Mouse (Mus musculus) hindbrain, embryonic 15.5 days (tissue): Measurements from ENCODE around the gene Plxna4. TPM values are rescaled to one million over a fixed set of nuclear protein-coding genes. Genes with fewer than 3 reads are reported as not detected.
A peak's percentile ranks its signal among the peaks of the same experiment; 100 is the strongest.

Source experiments
- ATAC-seq: fragments of 200-750 bp; cut with Nextera tagmentation; 2 replicates; pipeline ENCODE4 v1.8.0; 2017; ENCODE audit warnings: low read depth, moderate number of reproducible peaks, moderate TSS enrichment; ENCODE audit not compliant: low FRiP score
- H3K27ac ChIP-seq: fragments of 300-500 bp; sonication (generic); replicated peaks from 2 replicates; pipeline ENCODE4 v1.5.1; 2015; ENCODE audit warnings: mild to moderate bottlenecking, inconsistent platforms
- H3K27me3 ChIP-seq: fragments of 300-500 bp; sonication (generic); 2 replicates; pipeline ENCODE4 v1.6.1; 2015; ENCODE audit warnings: control low read depth, inconsistent platforms
- H3K36me3 ChIP-seq: fragments of 300-500 bp; sonication (generic); 2 replicates; pipeline ENCODE4 v1.6.1; 2015; ENCODE audit warnings: control low read depth, inconsistent platforms
- H3K4me1 ChIP-seq: fragments of 300-500 bp; sonication (generic); replicated peaks from 2 replicates; pipeline ENCODE4 v1.6.1; 2015; ENCODE audit warnings: control low read depth, inconsistent platforms
- H3K4me2 ChIP-seq: fragments of 300-500 bp; sonication (generic); 2 replicates; pipeline ENCODE4 v1.6.1; 2015; ENCODE audit warnings: moderate library complexity, mild to moderate bottlenecking, inconsistent platforms
- H3K4me3 ChIP-seq: fragments of 300-500 bp; sonication (generic); 2 replicates; pipeline ENCODE4 v1.5.1; 2015; ENCODE audit warnings: mild to moderate bottlenecking, inconsistent platforms
- H3K9ac ChIP-seq: fragments of 300-500 bp; sonication (generic); 2 replicates; pipeline ENCODE4 v1.6.1; 2015; ENCODE audit warnings: inconsistent platforms
- H3K9me3 ChIP-seq: fragments of 300-500 bp; sonication (generic); 2 replicates; pipeline ENCODE4 v1.6.1; 2016; ENCODE audit warnings: control low read depth, inconsistent platforms
- WGBS: fragments of 180-500 bp; shearing (Covaris S2); methylation state at CpG from one replicate; pipeline ENCODE4 v1.1.7; 2015; 5-methylcytosine and 5-hydroxymethylcytosine counted together
- polyA plus RNA-seq: library from polyadenylated mRNA; unstranded; fragments of >200 nt; fragmentation: Nextera tagmentation; extraction: Ambion mirVana; gene quantifications from 2 replicates; pipeline ENCODE4 v1.2.1, GENCODE M21; 2015

Gene Plxna4
- polyA plus RNA-seq, 1 experiment from 2014 or later = 17.1 TPM

DNA sequence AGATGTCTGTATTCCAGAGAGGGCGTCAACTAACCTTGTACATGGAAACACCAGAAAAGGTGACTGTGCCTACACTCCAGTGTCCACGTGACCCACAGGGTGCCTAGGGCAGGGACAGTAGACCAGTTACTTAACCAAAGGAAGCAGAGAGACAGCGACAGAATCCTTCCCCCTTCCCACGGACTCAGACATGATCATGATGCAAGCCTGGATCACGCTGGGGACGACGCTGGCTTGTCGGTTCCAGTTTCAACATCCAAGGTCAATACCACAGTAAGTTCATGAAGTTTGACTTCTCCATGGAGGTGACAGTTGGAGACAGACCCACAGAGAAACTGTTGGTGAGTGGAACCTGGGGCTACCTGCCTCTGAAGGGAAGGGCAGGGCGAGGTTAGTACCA is 192.6 kb downstream of the Plxna4 start:
- Histone ChIP-seq H3K4me1 (peaks cover 31% of the 10 kb centered on the region), H3K4me2 (no peak overlapping the region), H3K36me3 (no peaks in the 10 kb centered on the region), H3K4me3 (no peak overlapping the region), H3K27ac (no peak overlapping the region), H3K27me3 (no peaks in the 10 kb centered on the region), H3K9me3 (no peaks in the 10 kb centered on the region), H3K9ac (no peak overlapping the region)
- no peak for ATAC-seq
- WGBS = 95% methylated on average over 9 of the region's 9 CpGs

DNA sequence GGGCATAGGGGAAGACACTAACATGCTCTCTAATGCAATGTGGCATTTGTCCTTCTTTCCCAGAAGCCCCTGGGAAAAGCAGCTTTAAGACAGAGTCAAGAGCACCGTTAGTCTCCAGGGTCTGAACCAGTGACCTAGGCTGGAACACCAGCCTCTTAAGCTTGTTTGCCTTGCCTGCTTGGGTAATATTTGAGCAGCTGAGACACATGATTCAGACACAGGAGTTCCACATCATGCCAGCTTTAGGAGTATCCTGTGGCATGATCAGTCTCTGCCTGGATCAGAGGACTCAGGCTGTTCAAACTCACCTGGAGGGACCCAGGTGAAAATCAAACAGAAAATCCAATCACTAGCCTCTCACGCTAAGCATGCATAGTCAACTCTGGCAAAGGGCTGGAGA is 195.7 kb downstream of the Plxna4 start:
- Histone ChIP-seq H3K27ac (no peak overlapping the region), H3K4me3 (no peak overlapping the region), H3K9me3 (no peaks in the 10 kb centered on the region), H3K4me2 (no peak overlapping the region), H3K36me3 (no peaks in the 10 kb centered on the region), H3K27me3 (no peaks in the 10 kb centered on the region), H3K9ac (no peak overlapping the region), H3K4me1 (peaks cover 25% of the 10 kb centered on the region)
- WGBS = 77% methylated on average over 2 of the region's 2 CpGs
- ATAC-seq = no peak

DNA sequence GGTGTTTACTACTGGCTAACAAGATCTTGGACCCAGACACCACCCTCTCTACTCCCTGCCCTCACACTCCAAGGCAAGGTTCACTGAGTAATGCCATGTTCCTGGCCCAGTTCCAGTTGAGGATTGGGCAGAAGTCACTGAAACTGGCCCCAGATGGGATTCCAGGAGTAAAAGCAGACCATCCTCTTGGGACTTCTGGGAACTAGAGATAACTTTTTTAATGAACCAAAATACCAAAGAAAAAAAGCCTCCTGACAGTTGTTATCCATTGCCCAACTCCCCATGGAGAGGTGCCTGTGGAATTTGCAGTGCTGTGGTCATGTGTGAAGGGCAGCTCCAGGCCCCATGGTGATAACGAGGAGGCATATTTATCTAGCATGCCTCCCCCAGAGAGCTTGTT is 199.7 kb downstream of the Plxna4 start:
- no peak for ATAC-seq
- no peak overlapping the region for H3K4me3 ChIP-seq
- WGBS = 67% methylated on average over 1 of the region's 1 CpGs
- H3K9ac ChIP-seq = no peak overlapping the region
- H3K4me2 ChIP-seq = no peak overlapping the region
- H3K4me1 ChIP-seq = peaks cover 24% of the 10 kb centered on the region
- no peaks in the 10 kb centered on the region for H3K27me3 ChIP-seq
- H3K27ac ChIP-seq = no peak overlapping the region
- no peaks in the 10 kb centered on the region for H3K9me3 ChIP-seq
- no peaks in the 10 kb centered on the region for H3K36me3 ChIP-seq

DNA sequence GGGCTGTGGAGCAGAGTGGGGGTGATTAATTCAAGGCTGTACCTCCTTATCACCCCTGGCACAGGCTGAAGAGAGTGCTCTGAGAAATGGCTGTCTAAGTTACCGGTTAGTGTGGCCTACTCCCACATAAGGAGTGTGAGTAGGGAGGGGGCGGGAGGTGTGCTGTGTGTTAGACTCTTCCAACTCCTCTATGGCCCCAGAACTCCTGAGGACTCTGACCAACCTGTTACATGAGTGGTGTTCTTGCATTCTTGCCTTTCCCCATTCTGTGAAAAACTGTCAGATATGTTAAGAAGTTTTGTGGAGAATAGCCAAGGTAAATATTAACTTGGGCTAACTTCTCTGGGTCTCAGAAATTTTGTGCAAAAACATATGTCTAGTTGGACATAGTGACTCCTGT is 201.1 kb downstream of the Plxna4 start:
- no peak overlapping the region for H3K27ac ChIP-seq
- no peak overlapping the region for H3K4me3 ChIP-seq
- H3K9ac ChIP-seq = no peak overlapping the region
- H3K4me2 ChIP-seq = no peak overlapping the region
- no peaks in the 10 kb centered on the region for H3K9me3 ChIP-seq
- ATAC-seq = no peak
- peaks cover 20% of the 10 kb centered on the region for H3K4me1 ChIP-seq
- no peaks in the 10 kb centered on the region for H3K36me3 ChIP-seq
- WGBS = 88% methylated on average over 2 of the region's 2 CpGs
- H3K27me3 ChIP-seq = no peaks in the 10 kb centered on the region

DNA sequence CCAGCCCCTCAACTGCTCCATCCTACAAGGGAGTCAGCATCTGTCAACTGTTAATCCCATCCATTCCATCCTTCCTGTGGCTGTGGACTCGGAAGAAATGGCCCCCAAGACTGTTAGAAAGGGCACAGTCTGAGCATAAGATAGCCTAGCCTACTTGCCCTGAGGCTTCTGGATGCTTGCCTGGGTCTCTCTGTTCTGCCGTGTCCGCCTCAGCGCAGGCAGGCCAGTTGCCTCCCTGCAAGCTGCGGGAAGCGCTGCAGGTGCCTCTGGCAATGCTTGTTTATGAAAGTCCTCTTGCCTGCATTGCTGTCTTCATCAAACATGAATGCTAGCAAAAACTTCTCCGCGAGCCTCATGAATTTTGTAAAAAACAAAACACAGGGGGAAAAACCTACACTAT is 203.1 kb downstream of the Plxna4 start:
- Histone ChIP-seq H3K4me2 (no peak overlapping the region), H3K27ac (no peak overlapping the region), H3K9ac (no peak overlapping the region), H3K27me3 (no peaks in the 10 kb centered on the region), H3K4me1 (peaks cover 24% of the 10 kb centered on the region), H3K9me3 (no peaks in the 10 kb centered on the region), H3K4me3 (no peak overlapping the region), H3K36me3 (no peaks in the 10 kb centered on the region)
- no peak for ATAC-seq
- WGBS = 50% methylated on average over 8 of the region's 8 CpGs

DNA sequence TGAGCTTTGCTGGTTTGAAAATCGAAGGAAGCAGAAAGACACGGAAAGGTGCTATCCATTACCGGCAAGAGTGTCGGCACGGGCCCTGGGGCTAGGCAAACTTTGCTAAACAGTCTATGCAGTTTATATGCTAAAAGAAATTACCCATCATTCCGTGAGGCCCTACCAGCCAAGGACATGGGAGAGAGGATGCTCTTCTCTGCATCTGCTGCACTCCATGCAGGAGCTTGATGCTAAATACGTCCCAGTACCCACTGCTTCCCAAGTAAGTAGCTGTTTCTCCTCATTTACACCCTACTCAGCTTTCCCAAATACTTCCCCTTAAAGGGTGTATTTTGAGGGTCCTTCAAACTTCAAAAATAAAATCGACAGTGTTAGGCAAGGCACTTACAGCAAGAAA is 203.6 kb downstream of the Plxna4 start:
- Histone ChIP-seq H3K27me3 (no peaks in the 10 kb centered on the region), H3K4me1 (peaks cover 24% of the 10 kb centered on the region), H3K36me3 (no peaks in the 10 kb centered on the region), H3K4me3 (no peak overlapping the region), H3K27ac (no peak overlapping the region), H3K9ac (no peak overlapping the region), H3K9me3 (no peaks in the 10 kb centered on the region), H3K4me2 (no peak overlapping the region)
- WGBS = 76% methylated on average over 8 of the region's 8 CpGs
- no peak for ATAC-seq

DNA sequence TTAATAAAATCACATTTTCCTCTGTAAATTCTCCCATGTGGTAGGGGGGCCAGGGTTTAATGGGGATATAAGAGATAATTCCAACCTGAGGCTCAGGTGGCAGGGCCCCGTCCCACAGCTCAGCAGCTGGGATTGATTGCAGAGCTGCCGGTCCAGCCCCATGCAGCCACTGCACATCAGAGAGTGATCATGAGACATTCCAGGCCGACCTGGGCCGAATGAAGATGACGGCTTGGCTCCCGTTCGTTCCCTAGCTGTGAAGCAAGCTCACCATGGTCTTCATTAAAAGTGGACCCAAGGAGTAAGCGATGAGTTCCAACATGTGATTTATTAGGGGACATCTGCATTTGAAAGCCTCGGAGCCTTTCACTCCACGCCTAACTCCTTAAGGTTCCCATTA is 206.5 kb downstream of the Plxna4 start:
- H3K4me1 ChIP-seq = peaks cover 43% of the 10 kb centered on the region
- no peak overlapping the region for H3K4me2 ChIP-seq
- H3K36me3 ChIP-seq = no peaks in the 10 kb centered on the region
- ATAC-seq = no peak
- H3K9me3 ChIP-seq = no peaks in the 10 kb centered on the region
- H3K27me3 ChIP-seq = no peaks in the 10 kb centered on the region
- no peak overlapping the region for H3K9ac ChIP-seq
- H3K27ac ChIP-seq = no peak overlapping the region
- no peak overlapping the region for H3K4me3 ChIP-seq
- WGBS = 38% methylated on average over 10 of the region's 10 CpGs

DNA sequence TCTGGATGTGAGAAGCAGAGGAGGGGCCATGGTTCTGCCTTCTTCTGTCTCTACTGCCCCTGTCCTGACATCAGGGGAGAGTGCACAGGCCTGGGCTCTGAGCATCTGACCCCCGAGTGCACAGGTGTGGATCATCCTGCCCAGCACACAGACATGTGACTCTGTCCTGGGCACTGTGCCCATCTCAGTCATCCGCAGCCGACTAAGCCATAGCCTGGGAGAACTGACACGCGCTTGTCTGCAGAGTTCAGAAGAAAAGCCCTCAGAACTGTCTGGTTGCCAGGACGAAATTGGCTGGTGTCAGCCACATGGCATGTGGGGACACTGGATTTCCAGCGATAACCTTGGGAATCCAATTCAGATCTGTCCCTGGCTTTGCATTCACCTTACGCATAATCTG is 210.8 kb downstream of the Plxna4 start:
- peaks cover 28% of the 10 kb centered on the region for H3K4me1 ChIP-seq
- no peaks in the 10 kb centered on the region for H3K27me3 ChIP-seq
- WGBS = 44% methylated on average over 8 of the region's 8 CpGs
- H3K27ac ChIP-seq = peak overlapping the region; percentile 12; the same call in 1 of the 2 replicates
- peak; percentile 55; the same call in 1 of the 2 replicates for ATAC-seq
- H3K36me3 ChIP-seq = no peaks in the 10 kb centered on the region
- H3K4me2 ChIP-seq = 0 out of 2 replicates have a peak overlapping the region, but pooled peaks have one; percentile 10
- H3K9me3 ChIP-seq = no peaks in the 10 kb centered on the region
- no peak overlapping the region for H3K9ac ChIP-seq
- H3K4me3 ChIP-seq = no peak overlapping the region

DNA sequence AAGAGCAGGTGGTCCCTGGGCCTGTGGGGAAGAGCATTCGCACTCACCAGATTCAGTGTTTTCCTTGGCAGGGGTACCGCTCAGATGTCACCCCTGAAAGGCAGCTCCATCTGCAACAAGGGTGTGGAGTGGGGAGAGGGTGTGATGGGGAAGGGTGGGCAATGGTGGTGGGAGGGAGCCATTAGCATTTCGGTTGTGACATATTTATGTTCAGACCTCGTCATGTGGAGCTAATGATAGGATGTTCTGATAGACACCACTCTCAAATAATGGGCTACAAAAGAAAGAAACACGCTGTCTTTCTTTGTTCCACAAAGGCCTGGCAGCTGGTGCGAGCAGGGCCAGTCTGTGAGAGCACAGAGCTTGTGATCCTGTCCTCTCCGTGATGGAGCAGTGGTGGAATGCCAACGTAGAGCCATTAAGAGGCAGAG is 214.0 kb downstream of the Plxna4 start:
- Histone ChIP-seq H3K27me3 (no peaks in the 10 kb centered on the region), H3K27ac (no peak overlapping the region), H3K4me2 (no peak overlapping the region), H3K4me3 (no peak overlapping the region), H3K9ac (no peak overlapping the region), H3K36me3 (no peaks in the 10 kb centered on the region), H3K9me3 (no peaks in the 10 kb centered on the region), H3K4me1 (peaks cover 27% of the 10 kb centered on the region)
- WGBS = 66% methylated on average over 8 of the region's 8 CpGs
- peak; percentile 27; the same call in 1 of the 2 replicates for ATAC-seq

DNA sequence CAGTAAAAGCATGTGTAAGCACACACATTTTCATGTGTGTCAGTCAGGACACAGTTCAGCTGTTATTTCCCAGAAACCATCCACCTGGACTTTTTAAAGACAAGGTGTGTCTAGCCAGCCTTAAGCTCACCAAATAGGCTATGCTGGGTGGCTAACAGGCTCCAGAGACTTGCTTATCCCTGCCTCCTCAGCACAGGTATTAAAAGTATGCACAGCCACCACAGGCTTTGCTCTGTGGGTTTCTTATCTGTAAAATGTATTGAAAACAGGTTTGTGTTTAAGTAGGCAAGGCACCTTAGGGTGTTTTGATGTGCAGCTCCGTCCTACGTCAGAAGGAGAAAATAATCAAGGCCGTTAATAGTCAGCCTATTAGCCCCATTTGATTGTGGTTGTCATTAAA is 218.9 kb downstream of the Plxna4 start:
- H3K27ac ChIP-seq = no peak overlapping the region
- no peak for ATAC-seq
- H3K4me3 ChIP-seq = no peak overlapping the region
- 68% methylated on average over 3 of the region's 3 CpGs for whole genome bisulfite sequencing
- no peaks in the 10 kb centered on the region for H3K27me3 ChIP-seq
- no peak overlapping the region for H3K4me2 ChIP-seq
- peaks cover 18% of the 10 kb centered on the region; the same call in 1 of the 2 replicates for H3K4me1 ChIP-seq
- no peak overlapping the region for H3K9ac ChIP-seq
- no peaks in the 10 kb centered on the region for H3K36me3 ChIP-seq
- H3K9me3 ChIP-seq = no peaks in the 10 kb centered on the region

DNA sequence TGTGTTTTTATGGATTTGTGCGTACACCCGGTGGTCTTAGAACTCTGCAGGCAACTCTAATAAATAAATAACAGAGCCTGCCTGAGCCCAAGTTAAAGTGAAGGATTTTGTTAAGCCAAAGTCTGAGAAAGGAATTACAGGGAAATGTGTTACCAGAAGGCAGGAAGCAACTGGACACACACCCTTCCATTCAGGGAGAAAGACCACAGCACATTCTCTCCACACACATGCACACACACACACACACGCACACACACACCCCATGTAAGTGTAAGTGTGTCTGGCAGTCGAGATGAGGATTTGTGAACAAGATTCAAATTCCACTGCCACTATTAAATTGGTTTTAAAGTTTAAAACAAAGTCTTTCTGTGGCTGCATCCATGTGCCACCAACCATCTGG is 219.6 kb downstream of the Plxna4 start:
- Histone ChIP-seq H3K36me3 (no peaks in the 10 kb centered on the region), H3K4me2 (no peak overlapping the region), H3K9me3 (no peaks in the 10 kb centered on the region), H3K9ac (no peak overlapping the region), H3K4me3 (no peak overlapping the region), H3K27me3 (no peaks in the 10 kb centered on the region), H3K4me1 (peaks cover 18% of the 10 kb centered on the region; the same call in 1 of the 2 replicates), H3K27ac (no peak overlapping the region)
- 63% methylated on average over 4 of the region's 4 CpGs for WGBS
- no peak for ATAC-seq

DNA sequence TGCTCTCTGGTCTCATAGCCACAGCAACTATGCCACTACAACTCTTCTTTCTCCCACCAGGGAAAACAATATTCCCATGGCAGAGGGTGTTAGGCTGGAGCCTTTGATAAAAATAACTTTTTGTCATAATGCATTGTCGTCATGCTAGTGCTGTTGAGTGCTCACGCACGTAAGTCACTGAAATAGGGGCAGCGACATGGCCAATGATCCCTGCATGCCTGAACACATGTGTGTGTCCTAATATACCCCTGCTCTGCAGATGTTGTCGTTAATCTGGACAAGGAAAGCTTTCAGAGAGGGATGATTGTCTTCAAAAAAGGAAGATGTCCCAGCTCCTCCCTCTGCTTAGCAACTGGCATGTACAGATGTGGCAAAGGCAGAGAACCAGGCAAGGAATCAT is 223.1 kb downstream of the Plxna4 start:
- WGBS = 85% methylated on average over 5 of the region's 5 CpGs

DNA sequence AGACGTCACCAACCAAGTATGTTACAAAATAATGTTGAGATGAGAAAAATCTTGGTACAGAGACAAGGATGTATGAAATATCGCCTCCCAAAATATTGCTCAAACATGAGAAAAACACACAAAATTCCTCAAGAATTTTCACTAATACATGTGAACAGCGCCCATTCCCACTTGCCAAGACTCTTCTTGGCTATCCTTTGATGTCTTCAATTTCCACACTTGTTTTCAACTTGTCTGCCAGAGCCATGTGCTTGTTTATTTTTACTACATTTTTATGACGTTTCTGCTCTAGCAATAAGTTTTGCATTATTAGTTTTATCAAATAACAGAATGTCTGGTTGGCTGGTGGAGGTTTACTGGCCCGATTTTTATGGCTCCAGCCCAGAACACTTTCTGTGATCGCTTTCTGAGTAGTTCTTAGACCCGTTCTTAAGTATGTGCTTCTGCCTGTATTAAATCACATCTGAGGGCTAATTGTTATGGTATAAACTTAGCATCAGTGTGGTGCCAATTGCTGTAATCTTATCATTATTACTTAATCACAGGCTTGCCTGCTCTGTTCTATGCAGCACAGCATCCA is 224.4 kb downstream of the Plxna4 start:
- Histone ChIP-seq H3K27me3 (no peaks in the 10 kb centered on the region), H3K4me1 (peaks cover 14% of the 10 kb centered on the region; the same call in 1 of the 2 replicates), H3K9me3 (no peaks in the 10 kb centered on the region), H3K9ac (no peak overlapping the region), H3K27ac (no peak overlapping the region), H3K36me3 (no peaks in the 10 kb centered on the region), H3K4me2 (no peak overlapping the region), H3K4me3 (no peak overlapping the region)
- ATAC-seq = no peak
- 87% methylated on average over 7 of the region's 7 CpGs for WGBS

More for the DNA sequence above, 223.1 kb downstream of the Plxna4 start:
- Histone ChIP-seq H3K9me3 (no peaks in the 10 kb centered on the region), H3K36me3 (no peaks in the 10 kb centered on the region), H3K4me2 (no peak overlapping the region), H3K4me1 (peaks cover 22% of the 10 kb centered on the region; the same call in 1 of the 2 replicates), H3K9ac (no peak overlapping the region), H3K27ac (no peak overlapping the region), H3K27me3 (no peaks in the 10 kb centered on the region), H3K4me3 (no peak overlapping the region)
- ATAC-seq = no peak
